Comparison of ENCODE assay signal across 17 mouse cellular contexts in the genomic region with DNA sequence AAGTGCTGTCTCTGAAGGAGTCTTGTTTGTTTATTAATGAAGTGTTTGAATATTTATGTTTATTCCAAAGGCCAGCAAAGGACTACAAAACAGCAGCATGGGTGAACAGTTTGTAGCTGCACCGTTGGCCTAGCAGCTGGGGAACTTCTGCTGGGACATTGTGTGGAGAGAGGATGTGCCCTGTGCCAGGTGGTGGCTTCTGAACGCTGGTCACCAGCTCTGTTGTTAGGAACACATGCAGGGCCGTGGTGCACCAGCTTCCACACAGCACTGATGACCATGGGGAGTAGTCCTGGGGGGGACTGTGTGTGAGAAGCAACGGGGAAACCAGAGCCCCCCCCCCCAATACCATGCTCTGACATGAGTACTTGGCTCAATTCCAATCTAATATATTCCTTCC.
"Had no signal": no experiment of that assay in that cellular context is flagged by ENCODE, and none has a peak within 500 bp of the region (broad histone marks: within the 10 kb centered on the region; RNA-seq: fewer than 3 reads in every experiment).

No protein-coding gene starts in this region.

- H3K9ac ChIP-seq: liver, embryonic 13.5 days; liver, embryonic 15.5 days; liver, postnatal 0 days; midbrain, embryonic 13.5 days; midbrain, embryonic 15.5 days; neural tube, embryonic 12.5 days; stomach, embryonic 15.5 days had no signal

- H3K9me3 ChIP-seq: liver, embryonic 13.5 days; liver, embryonic 15.5 days; midbrain, embryonic 15.5 days; neural tube, embryonic 12.5 days; stomach, embryonic 15.5 days had no signal

- ATAC-seq: liver, postnatal 0 days; midbrain, embryonic 13.5 days; midbrain, embryonic 15.5 days had no signal

- DNase-seq: liver, embryonic 13.5 days; liver, postnatal 0 days; lung, adult 2 months; lung, postnatal 14 days; lung, postnatal 36 days; right cerebral cortex, postnatal 14 days; thymus, adult 2 months; thymus, postnatal 25 days; thymus, postnatal 4 days had no signal

- H3K36me3 ChIP-seq: liver, embryonic 13.5 days; liver, embryonic 15.5 days; midbrain, embryonic 15.5 days; neural tube, embryonic 12.5 days; stomach, embryonic 15.5 days had no signal

- H3K4me3 ChIP-seq: liver, embryonic 13.5 days; liver, embryonic 15.5 days; midbrain, embryonic 13.5 days; midbrain, embryonic 15.5 days; neural tube, embryonic 12.5 days; stomach, embryonic 15.5 days had no signal

- H3K4me2 ChIP-seq: liver, embryonic 13.5 days; liver, embryonic 15.5 days; midbrain, embryonic 11.5 days; midbrain, embryonic 13.5 days; midbrain, embryonic 15.5 days; neural tube, embryonic 12.5 days; stomach, embryonic 15.5 days had no signal

- H3K27ac ChIP-seq: liver, embryonic 13.5 days; liver, embryonic 15.5 days; macrophage; midbrain, embryonic 13.5 days; midbrain, embryonic 15.5 days; neural tube, embryonic 12.5 days; stomach, embryonic 15.5 days; stomach, postnatal 0 days had no signal

- H3K27me3 ChIP-seq: liver, embryonic 13.5 days; liver, embryonic 15.5 days; midbrain, embryonic 13.5 days; midbrain, embryonic 15.5 days; neural tube, embryonic 12.5 days; stomach, embryonic 15.5 days had no signal

- H3K4me1 ChIP-seq: liver, embryonic 13.5 days; liver, embryonic 15.5 days; stomach, embryonic 15.5 days had no signal
